Mouse (Mus musculus) frontal cortex, adult 2 months (tissue): ENCODE results near the gene Fkbp6. TPM values are rescaled to one million over a fixed set of nuclear protein-coding genes. Genes with fewer than 3 reads are reported as not detected.

Source experiments
- DNase-seq, 2 experiments: peaks; one replicate each; pipeline ENCODE4 v3.0.0; 2022; ENCODE audit warnings: low spot score in 1 of 2; ENCODE audit errors: extremely low spot score in 1 of 2
- polyA plus RNA-seq: library from polyadenylated mRNA; depleted of rRNA; stranded (reverse); fragments of >200 nt; gene quantifications from 2 replicates; pipeline ENCODE4 v1.2.3, GENCODE M21; 2012; rRNA removed

Fkbp6 gene
- polyA plus RNA-seq, 1 experiment: 0.16 TPM

DNA sequence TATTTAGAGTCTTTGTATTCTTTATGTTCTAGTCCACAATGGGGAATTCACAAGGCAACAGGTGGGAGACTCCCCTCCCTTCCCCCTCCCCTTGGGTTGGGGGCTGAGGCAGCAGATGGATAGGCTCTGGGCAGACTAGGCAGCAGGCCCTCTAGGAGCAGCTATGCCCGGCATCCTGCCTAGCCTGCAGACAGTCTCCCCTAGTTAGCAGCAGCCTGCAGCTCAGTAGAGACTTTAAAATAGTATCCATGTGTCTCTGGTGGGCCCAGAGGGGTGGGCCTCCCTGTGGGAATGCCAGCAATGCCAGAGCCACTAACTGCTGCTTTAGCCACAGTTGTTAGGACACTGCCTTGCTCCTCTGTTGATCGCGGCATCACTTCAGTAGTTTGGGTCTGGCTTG, 107.2 kb downstream of the Fkbp6 start:
- no peak for DNase-seq

DNA sequence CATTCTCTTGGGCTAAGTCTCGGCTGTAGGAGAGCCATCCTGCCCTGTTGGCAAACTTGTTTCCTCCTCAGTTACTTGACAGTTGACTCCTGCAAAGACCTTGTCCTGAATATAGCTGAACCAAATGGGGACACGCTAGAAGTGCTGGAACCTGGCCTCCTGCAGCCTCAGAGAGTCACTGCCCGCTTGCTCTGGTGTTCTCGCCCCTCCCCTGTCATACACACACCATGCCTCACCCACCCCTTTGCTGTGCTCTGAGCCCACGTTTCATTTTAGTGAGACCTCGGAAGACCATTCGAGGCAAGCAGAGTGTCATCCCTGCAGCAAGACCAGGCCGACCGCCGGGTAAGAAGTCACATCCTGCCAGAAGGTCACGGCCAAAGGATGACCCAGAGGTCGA, 107.7 kb downstream of the Fkbp6 start:
- DNase-seq: no peak

Other genes starting within 250 kb of the Fkbp6 start
- 9.5 and 10.7 TPM in 2 replicates for gene Tbl2, start 200.4 kb downstream of the Fkbp6 start, polyA plus RNA-seq
- gene Bcl7b, start 181.8 kb downstream of the Fkbp6 start, polyA plus RNA-seq: 42.2 TPM in 2 replicates
- 62.8 and 64.8 TPM in 2 replicates for gene Baz1b, start 162.8 kb downstream of the Fkbp6 start, polyA plus RNA-seq
- 5.4 and 5.5 TPM in 2 replicates for gene Fzd9, start 98.8 kb downstream of the Fkbp6 start, polyA plus RNA-seq
- gene Trim50, start 3.3 kb upstream of the Fkbp6 start, polyA plus RNA-seq: not detected in 2 replicates
- gene Nsun5, start 19.9 kb upstream of the Fkbp6 start, polyA plus RNA-seq: 34.8 and 37.7 TPM in 2 replicates
- 26.8 and 27.1 TPM in 2 replicates for gene Pom121, start 44.5 kb upstream of the Fkbp6 start, polyA plus RNA-seq
- 32.1 and 38.3 TPM in 2 replicates for gene Hip1, start 195.1 kb upstream of the Fkbp6 start, polyA plus RNA-seq
- gene Ccl26, start 213.5 kb upstream of the Fkbp6 start, polyA plus RNA-seq: not detected in 2 replicates
- 0.23 and 0.60 TPM in 2 replicates for gene Ccl24, start 223.0 kb upstream of the Fkbp6 start, polyA plus RNA-seq